Mouse (Mus musculus): Measurements from ENCODE around the gene Arsg.

Gene Arsg

DNA sequence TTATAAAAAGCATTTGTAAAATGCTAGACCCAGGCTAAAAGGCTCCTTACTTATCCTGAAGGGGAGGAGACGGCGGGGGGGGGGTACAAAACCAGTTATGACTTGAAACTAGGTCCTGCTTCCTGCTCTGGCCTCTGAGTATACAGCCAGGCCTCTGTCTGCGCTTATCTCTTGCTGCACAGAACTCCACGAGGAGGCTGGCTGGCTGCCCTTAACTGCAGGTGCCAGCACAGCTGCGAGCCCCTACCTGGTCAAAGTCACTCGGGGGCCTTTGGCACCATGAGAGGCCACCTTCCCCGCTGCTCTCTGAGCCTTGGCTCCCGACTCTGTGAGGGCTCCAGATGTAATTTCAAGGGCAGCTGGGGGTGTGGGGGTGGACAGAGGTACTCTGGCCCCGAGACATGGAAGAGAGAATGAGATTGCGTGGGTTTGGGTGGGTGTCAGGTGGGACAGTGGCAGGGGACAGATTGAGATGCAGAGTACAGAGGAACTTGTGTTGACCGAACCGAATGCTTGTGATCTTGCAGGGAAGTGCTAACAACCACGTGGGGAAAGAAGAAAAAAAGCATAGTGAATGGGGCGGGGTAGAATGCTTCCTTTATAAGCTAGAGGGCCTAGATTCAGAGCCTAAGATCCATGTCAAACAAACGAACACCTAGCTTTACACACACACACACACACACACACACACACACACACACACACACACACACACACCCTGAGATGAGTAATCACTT is 114.6 kb downstream of the Arsg start:
- peak; percentile 26 for DNase-seq

DNA sequence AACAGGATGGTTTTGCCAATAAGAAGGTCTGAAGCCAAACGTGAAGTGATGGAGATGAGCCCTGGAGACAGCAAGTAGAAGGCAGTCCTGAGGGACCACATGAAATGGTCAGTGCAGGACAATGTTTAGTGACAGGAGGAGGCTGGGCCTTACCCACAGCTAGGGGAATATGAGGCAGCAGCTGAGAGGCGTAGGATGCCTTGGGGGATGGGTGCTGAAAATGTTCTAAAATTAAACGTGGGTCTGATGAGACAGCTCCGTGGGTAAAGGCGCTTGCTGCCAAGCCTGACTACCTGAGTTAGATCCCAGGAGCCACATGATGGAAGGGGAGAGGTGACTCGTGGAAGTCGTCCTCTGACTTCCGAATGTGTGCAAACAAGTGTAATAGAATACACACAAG is 116.8 kb downstream of the Arsg start:
- DNase-seq, result no peak

DNA sequence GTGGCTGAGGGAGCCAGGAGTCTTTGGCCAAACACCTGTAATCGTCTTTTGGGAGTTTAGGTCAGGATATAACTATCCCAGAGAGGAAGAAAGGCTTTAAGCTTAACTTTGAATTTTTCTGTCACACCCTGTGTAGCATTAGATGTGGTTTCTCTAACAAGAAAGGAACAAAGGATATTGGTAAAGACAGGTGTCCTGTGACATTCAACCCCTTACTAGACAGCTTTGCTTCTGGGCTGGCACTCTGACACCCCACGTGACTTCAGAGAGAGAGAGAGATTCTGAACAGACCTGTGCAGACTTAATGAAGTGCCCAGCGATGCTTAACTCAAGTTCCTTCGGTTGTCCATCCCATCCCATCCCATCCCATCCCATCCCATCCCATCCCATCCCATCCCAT is 118.3 kb downstream of the Arsg start:
- DNase-seq, result peak; percentile 22

DNA sequence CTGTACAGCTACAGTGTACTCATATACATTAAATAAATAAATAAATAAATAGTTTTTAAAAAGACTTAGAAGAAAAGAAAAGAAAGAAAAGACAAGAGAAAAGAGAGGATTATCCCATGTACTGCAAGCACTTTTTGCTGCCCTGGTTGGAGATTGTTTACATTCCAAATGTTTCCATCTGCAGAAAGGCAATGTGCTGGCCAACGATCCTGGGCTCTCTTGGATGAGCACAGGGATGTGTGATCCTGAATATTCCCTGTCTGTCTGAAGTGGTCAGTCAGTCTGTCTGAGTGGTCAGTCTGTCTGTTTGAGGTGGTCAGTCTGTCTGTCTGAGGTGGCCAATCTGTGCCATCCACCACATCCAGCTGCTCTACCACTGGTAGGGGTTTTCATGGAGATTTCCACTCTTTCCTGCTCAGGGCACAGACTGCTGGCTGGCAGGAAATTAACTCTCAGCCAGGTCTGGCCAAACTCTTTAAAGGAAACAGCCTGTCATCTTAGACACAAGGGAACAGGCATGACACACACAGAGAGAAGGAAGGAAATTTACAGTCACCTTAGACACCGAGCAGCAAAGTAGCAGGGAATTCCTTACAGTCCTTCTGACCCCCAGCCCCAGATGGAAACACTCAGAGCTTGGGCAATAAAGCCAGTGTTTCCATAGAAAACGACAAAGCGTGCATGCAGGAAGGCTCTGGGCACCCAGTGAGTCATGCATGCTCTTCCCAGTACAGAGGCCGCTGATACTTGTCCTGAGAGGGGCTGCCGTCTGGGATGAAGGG is 120.2 kb downstream of the Arsg start:
- no peak for DNase-seq

DNA sequence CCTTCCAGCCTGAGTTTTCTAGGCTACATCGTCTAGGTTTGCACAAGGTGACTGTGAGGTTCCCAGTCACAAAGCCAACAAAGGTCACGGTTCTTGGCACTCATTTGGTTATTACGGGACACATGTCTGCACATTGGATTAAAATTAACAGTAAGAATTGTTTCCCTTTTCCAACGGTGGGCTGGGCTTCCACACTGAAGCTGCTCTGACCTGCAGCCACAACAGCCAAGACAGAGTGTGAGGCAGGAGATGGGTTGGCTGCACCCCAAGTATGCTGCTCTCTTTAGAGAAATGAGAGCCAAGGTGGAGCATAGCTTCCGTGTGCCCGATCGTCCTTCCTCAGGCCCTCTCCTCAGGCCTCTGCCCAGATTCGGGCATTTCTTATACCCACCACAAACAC is 121.6 kb downstream of the Arsg start:
- no peak for DNase-seq

DNA sequence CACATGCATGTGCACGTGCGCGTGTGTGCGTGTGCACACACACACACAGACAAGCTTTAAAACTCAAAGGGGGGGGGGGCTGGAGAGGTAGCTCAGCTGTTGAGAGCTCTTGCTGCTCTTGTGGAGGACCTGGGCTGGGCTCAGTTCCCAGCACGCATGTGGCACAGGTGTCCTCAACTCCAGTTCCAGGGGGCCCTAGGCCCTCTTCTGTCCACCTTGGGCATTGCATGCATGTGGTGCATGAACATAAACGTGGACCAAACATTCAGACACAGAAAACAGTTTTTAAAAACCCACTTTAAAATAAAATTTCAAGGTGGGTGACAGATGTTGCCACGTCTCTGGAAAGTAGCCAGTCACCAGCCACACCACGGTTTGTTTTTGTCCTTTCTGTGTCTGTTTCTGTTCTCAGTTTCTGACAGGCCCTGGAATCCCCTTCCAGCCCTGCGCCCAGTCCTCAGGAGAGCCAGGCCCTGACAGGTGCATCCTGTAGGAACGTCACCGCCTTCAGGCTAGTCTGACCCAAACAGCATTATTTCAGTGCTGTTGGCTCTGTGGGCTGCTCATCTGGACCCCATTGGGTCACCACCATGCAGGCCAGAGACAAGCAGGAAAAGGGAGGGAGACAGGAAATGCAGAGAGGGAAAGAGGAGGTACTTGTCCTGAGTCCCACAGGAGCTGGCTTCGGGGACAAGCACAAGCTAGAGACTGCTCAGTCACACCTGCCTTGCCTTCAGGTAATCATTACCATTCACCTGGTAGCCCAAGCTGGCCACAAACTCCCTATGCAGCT is 125.8 kb downstream of the Arsg start:
- no peak for DNase-seq

DNA sequence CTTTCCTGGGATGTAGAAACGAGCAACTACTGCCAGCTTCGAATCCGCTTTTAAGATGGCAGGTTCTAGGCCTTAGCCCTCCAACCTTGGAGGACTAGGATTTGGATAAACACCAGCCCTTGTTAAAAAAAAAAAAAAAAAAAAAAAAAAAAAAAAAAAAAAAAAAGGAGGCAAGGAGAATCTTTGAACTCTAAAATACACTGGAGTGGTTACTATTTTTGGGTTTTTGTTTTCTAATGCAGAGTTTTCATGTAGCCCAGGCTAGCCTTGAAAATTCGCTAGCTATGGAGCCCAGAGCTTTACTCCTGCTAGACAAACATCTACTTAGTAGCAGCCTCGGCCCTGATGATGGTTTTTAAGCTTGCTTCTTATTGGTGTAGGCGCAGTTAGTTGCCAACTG is 134.4 kb downstream of the Arsg start:
- DNase-seq, result no peak

DNA sequence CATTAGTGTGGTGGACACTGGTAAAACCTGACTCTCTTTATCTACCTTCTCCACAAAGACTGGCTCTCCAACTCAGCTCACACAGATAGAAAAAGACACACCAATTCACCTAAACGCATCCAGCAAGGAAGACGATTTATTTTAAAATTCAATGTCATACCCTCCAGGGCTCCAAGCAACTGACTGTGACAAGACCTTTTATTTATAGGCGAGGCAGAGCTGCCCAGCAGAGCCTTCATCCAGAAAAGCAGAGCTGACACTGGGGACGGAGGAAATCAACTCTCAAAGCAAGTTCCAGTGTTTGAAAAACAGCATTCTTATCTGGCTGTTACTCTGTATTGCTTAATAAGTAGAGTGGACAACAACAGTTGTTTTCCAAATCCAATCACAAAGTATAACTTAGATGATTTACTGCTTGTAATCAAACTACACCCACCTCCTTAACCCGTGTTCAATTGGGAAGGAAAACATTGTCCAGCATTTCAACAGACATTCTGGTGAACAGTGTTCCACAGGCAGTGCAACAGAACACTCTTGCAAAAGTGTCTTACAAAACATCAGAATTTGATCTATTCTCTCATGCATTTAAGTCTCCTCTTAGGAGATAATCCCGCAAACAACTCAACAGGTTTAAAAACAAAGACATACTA is 135.9 kb downstream of the Arsg start:
- DNase-seq, result no peak

DNA sequence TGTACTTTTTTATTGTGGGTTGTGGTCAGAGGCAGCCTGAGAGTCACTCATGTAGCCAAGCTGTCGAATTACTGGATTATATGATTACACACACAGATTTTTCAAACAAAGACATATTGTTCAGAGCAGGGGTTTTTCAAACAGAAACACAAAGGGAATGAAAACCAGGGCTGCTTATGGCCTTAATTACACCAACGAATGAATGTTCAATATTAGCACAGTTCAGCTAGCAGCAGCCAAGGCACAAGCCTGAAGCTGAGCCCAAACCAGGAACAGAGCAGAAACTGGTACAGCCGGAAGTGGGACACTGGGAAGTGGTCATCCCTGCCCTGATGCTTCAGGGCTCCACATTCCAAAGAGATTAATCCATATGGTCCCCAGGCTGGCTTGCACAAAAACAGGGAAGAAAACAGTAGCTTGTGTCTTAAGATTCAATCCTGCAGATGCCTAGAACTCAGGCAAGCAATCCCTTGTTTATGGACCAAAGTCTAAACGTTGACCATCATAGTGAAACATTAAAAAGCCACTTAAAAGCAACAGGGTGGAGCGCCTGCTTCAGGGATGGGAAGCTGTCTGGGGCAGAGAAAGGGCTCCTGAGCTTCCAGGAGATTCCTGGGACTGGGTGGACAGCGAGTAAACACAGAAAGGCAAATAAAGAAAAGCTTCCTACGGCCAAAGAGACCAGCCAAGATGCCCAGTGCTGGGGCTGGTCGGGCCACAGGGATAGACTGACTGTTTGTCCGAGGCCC is 137.0 kb downstream of the Arsg start:
- DNase-seq, result no peak

DNA sequence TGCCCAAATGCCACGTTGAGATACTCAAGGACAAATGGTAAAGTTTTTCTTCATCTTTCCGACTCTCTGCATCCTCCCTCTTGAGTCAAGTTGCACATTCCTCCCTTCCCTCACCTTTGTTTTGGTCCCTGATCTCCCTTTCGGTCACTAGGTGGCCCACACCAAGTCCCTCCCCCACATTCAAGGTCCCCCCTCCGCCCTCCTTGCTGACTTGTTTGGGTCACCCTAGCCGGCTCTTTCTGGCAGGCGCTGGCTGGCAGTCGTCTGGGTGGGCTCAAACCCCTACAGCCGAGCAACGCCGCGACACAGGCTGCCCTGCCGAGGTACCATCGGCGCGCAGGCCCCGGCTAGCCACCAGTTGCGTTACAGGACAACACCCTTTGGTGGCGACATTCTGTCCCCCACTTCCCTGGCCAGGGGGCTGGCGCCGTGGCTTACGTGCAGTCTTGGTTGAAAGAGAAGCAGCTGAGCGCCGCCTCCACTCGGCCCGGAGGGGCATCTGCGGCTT is 137.7 kb downstream of the Arsg start:
- no peak for DNase-seq

DNA sequence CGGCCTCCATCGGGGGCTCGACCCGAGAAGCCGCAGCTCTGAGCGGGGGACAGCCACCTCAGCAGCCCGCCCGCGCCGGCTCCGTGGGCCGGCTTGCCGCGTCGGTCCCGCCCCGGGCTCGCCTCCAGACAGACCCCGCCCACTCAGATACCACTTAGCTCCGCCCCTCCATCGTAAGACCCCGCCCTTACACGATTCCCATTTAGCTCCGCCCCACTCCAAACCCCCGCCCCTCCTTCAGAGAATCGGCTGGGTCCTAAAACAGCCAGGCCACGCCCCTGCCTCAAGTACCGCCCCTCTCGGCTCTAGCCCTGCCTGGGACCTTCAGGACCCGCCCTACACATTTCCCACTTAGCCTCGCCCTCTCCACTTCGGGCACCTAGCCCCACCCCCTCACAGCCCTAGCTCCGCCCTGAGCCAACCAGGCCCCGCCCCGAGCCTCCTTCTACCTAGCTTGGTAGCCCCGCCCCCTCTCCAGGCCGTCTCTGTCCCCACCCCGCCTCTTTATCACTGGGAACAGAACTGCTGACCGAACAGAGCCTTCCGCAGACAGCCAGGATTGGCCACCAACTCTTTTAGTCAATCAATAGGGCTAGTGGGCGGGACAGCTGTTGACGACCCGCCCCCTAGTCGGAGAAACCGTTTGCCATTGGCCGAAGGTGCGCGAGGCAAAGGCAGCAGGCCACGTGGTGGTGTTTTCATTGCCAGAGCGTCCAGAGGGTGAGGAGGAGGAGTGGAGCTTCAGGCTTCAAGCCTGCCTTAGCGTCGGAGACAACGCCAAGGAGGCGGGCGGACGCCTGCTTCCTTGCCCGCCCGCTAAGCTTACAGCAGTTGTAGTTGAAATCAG is 138.4 kb downstream of the Arsg start, which contains the start of gene Wipi1:
TSS of gene Wipi1 (minus strand) at position 665 of the 847 bp plus-strand sequence.
- peak; percentile 92 for DNase-seq

DNA sequence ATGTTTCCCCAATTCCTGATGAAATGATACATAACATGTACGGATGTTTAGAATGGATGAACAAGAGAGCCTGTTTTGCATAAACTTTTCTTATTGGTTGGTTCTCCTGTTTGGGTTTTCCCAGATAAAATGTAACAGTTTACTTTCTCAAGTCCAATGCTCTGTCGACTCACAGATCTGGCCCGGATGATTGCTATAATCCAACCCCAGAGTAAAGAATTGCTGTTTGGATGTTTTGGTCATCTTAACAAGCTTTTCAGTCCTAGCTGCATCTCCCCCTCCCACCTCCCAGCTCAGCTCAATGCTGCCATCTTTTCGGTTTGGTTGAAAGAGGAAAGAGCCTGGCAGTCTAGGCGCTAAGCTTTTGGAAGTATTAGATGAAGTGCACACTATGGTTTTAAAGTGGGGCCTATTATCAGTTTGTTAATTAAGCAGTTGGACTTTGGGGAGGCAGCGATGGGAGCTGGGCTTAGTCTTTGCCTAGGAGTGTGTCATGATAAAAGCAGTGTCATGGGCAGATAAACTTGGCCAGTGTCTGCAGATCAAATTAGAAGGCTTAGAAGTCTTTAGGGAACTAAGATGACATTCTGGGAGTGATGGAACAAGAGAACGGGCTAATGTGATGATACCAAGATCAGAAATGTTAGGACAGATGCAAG is 139.8 kb downstream of the Arsg start:
- no peak for DNase-seq

DNA sequence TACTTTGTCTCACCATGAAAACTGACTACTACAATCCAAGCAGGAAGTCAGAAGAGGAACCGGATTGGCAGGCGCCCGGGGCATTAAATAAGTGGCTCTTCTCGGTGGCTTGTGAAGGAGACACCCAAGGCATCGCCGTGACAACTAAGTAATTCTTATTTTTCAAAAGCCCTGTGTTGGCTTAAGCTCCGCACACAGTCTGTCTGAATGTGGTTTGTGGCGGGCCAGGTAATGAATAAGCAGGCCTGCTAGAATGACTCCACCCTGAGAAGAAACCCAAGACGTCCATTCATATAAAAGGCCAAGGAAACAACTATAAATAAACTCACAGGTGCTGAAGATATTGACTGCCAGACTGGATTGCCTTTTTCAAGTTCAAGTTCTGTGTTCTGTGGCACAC is 142.1 kb downstream of the Arsg start:
- no peak for DNase-seq

DNA sequence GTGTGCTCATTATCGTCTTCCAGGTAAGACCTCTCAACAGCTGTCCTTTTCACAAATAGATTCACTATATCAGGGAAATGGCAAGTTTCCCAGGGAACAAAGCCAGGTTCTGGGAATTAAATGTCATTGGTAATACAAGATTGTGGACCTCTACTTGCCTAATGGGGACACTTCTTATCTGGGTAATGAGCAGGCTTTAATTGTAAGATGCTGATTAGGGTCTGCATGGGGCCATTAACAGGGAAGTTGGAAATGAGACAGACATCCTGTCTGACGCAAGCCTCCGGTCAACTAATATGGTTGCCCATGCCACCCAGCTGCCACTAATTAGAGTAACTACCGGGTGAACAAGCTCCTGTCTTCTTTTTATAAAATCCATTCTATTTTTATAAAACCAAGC is 143.2 kb downstream of the Arsg start:
- no peak for DNase-seq

DNA sequence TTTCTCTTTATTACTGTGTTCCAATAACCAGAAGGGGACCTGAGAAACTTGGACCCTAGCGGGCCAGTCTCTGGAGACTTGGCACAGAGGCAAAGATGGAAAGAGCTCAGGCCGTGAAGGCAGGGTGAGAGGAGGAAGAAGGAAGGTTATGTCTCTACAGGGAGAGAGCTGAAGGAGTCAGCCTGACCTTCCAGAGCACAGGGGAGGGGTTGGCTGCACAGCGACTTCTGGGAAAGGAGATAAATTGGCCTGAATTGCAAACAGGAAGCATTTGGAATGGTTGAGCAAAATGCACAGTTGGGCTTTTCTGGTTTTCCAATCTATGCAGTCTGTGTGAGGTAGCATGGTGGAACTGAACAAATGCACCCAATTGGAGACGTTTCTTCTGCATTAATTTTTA is 143.6 kb downstream of the Arsg start:
- no peak for DNase-seq

DNA sequence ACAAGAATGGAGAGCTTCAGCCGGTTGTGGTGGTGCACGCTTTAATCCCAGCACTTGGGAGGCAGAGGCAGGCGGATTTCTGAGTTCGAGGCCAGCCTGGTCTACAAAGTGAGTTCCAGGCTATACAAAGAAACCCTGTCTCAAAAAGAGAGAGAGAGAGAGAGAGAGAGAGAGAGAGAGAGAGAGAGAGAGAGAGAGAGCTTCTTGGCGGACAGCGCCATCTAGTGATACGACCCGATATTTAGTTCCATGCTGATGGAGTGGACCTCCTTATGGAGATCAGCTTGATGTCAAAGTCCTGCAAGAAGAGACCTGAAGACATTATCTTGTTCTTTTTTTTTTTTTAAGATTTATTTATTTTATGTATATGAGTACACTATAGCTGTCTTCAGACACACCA is 145.9 kb downstream of the Arsg start:
- DNase-seq, result peak; percentile 54

DNA sequence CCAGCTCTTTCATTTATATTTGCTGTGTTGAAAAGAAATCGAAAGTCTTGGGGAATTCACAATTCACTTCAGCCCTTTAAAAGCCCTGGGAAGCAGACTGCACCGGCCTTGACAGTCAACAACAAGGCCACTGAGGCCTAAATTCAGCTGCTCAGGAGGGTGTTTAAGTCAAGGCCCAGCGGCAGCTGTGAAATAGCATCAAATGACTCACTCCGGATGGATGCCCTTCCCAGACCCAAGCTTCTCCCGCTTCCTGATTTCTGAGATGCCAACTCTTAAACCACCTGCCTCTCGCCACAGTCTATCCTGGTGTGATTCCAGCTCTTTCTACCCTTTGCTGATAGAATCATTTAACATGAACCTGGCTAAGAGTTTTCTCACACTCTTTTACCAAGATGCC is 147.2 kb downstream of the Arsg start:
- DNase-seq, result no peak

DNA sequence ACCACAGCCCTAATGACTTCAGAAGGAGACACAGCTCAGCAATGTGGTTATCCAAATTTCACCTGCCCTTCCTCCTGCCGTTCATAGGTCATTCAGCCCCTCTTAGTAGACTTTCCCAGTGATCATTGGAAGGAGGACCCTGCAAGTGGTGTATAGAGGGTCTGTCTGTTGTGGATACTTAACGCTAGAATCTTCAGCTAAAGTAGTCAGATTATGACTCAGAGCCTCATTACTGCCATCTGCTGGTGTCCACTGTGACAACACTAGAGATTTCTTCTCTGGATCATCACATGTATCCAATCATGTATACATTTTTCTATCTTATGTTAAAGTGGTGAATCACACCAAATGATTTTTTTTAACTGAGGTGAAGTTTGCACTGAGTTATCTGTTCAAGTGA is 148.0 kb downstream of the Arsg start:
- peak; percentile 49 for DNase-seq

DNA sequence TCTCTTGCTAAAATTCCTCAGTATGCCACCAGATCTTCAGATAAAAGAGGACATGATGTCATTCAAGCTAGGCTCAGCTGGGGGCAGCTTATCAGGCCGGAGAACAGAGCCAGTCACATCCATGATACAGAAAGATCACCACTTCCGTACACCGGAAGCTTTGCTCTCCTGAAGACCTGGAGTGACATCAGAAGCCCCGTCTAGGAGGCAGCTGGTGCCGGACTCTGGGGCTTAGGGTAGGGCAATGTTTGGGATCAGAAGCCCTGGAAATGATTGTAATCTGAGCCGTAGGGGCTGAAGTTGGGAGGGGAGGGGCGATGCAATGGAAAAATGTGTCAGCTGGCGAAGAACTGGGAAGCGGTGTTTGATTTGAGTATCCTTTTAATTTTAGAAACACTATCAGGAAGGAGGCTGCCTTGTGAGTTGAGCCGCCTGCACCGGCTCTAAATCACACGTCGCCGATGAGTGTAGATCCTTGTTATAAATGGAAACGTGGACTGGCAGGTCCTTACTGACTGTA is 149.4 kb downstream of the Arsg start:
- no peak for DNase-seq
